Mouse (Mus musculus): ENCODE results near the gene Aqp3.

The Aqp3 gene

GRCm38 (mm10) chr4:41071500-41072429 is 26.2 kb downstream of the Aqp3 start:
- intact Hi-C loops (cut with DNase I) = no loop called here

- intact Hi-C loops (cut with DNase I) = no loop called here
Observed at GRCm38 (mm10) chr4:41065196-41065595, 32.8 kb downstream of the Aqp3 start.

GRCm38 (mm10) chr4:41063894-41064673 is 33.9 kb downstream of the Aqp3 start:
- intact Hi-C loops (cut with DNase I) = no loop called here

DNA sequence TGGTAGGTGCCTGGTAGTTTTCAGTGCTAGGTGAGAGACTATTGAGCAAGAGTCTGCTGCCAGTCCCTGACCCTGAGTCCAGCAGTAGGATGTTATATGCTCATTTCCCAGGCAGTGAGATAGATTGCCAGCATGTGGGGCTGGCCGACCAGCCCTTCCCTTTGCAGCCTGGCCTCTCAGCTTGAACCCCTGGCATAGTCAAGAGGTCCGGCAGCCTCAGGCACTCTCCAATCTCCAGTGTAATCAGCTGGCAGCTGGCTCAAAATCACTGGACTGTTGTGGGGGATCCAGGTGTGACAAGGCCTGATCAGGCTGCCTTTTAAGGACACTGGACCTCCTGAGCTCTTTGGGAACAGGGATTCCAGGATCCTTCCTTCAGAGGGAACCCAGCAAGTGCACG is 34.6 kb downstream of the Aqp3 start:
- intact Hi-C loops (cut with DNase I) = no loop called here

- intact Hi-C loops (cut with DNase I) = no loop called here
Observed at GRCm38 (mm10) chr4:41057361-41057760, 40.6 kb downstream of the Aqp3 start.

GRCm38 (mm10) chr4:41056742-41057332 is 41.1 kb downstream of the Aqp3 start:
- intact Hi-C loops (cut with DNase I) = no loop called here

- intact Hi-C loops (cut with DNase I) = no loop called here
Observed at GRCm38 (mm10) chr4:41056253-41056652, 41.7 kb downstream of the Aqp3 start.

DNA sequence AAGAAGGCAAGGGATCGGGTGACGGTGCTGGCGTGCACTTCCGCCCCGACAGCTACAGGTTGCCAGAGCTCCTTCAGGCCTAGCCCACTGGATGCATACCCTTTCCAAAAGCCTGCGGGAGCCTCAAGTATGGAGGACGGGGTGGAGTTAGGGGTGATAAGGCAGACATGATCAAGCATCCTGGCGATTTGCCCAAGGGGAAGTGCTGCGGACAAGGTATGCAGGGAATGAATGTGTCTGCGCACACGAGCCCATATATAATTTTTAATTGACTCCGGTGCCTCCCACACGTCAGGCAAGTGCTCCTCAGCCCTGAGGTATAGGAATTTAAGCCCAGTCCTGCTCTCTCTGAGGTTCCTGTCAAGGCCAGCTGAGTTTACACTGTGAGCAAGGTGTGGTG is 42.9 kb downstream of the Aqp3 start:
- intact Hi-C loops (cut with DNase I) = no loop called here

DNA sequence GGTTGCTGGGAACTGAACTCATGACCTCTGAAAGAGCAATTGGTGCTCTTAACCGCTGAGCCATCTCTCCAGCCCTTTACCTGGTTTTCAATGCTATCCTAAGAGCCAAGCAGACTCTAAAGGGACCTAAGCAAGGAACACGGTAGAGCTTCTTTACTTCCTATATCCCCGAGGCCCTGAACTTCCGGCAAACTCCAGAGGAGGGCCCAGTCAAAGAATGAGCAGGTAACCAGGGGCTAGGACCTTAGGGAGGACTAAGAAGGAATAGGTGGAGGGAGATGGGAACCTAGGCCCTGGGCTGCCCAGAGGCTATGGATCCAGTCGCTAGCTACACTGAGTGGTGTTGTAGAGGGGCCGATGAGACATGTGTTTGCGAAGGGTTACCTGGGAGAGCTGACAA is 46.2 kb downstream of the Aqp3 start:
- intact Hi-C loops (cut with DNase I) = loop anchor here (5.0 kb wide), 3 partner anchors 116 to 341 kb away; no protein-coding TSS in a partner anchor

DNA sequence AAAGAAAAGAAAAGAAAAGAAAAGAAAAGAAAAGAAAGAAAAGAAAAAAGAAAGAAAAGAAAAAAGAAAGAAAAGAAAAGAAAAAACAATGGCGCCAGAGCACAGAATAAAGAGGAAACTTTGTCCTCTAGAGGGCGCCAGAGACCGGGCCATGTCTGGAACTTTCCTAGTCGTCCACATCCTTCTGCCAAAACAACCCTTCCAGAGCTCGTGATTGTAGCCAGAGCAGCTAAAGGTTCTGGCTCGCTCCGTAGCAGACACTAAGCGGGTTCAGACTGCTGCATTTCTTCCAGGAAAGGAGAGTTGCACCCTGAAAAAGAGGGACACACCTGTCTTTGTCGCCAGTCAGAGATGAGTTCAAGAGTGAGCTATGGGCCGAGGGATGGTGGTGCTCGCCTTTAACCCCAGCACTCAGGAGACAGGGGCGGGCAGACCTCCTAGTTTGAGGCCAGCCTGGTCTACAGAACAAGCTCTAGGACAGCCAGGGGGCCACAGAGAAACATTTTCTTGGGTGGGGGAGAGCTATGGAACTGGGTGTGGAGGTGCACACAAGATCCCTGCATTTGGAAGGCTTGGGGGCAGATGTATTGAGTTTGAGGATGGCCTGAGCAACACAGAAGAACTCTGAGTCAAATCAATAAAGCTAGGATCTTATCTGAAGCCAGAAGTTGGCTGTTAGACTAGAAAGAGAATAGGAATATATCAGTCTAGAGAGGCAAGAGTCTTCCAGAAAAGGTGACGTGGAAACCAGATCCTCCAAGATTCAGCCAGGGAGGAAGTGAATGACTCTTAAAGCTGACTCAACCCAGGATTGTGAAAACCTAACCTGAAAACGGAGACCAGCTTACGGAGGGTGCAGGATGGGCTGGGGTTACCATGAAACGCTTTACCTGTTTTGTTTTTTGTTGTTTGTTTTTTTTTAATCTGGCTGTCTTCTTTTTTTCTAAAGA is 47.0 kb downstream of the Aqp3 start:
- intact Hi-C loops (cut with DNase I) = loop anchor here (5.0 kb wide), 3 partner anchors 116 to 341 kb away; no protein-coding TSS in a partner anchor

- intact Hi-C loops (cut with DNase I) = loop anchor here (1.0 to 5.0 kb wide), 2 partner anchors 70 to 178 kb away; no protein-coding TSS in a partner anchor
Observed at GRCm38 (mm10) chr4:41048926-41049325, 49.1 kb downstream of the Aqp3 start.

DNA sequence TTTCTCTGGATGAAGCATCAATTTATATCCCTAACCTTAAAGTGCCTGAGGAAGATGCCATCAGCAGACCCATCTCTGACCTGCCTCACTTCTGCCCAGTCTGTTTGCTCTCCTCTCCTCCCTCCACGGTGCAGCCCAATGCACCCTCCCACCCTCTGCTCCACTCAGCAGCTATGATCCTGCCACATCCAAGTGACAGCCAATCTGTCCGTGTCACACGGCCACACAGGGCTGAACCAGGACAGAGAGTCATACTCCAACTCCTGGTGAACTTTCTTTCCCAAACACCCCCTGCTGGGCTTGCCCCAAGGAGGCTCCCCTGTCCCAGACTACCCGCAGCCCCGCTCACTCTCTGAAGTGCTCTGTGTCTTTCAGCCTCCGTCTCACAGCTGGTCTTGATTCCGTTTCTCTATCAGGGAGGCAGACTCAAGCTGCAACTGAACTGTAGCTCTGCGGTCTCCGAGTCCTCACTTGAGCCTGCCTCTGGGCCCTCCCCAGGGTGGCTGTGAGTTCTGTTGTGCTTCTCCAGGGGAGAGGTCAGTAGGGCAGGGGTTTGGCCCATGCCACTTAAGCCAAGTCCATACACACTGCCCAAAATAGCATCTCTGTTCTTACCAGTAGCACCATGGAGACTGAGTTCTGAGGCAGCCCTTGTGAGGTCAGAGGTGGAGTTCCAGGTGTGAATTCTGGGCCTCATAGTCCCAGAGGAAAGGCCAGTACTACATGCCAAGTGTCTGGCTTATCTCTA is 50.3 kb downstream of the Aqp3 start, which contains the start of gene Aqp7:
Gene Aqp7 (minus strand): TSS at position 616 of the 748 bp plus-strand sequence.
- intact Hi-C loops (cut with DNase I) = loop anchor here (5.0 kb wide), 1 partner anchor 180 kb away; no protein-coding TSS in a partner anchor

GRCm38 (mm10) chr4:41046254-41046795 is 51.7 kb downstream of the Aqp3 start:
- intact Hi-C loops (cut with DNase I) = loop anchor here (5.0 kb wide), 1 partner anchor 181 kb away; no protein-coding TSS in a partner anchor

GRCm38 (mm10) chr4:41045288-41045687 is 52.7 kb downstream of the Aqp3 start:
- intact Hi-C loops (cut with DNase I) = loop anchor here (5.0 kb wide), 1 partner anchor 182 kb away; no protein-coding TSS in a partner anchor

GRCm38 (mm10) chr4:41043961-41044360 is 54.0 kb downstream of the Aqp3 start:
- intact Hi-C loops (cut with DNase I) = no loop called here

DNA sequence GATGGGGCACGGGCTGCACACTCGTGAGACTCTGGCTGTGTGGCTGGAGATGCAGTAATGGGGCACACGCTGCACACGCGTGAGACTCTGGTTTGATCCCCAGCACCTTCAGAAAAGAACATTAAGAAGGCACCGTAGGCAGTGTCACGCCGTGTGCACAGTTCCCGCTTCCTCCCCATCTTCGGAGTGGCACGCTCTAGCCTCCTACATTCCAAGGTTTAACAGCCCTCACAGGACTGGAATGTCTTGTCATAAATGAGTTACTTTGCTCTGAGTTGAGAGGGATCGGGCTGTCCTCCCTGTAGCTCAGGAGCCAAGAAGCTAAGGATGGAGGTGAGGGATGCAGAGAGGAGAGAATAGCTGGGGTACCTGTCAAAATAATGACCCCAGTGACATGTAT is 55.1 kb downstream of the Aqp3 start:
- intact Hi-C loops (cut with DNase I) = no loop called here
